Mouse (Mus musculus) ES-CJ7 (cell line): ENCODE measurements around the gene C730034F03Rik.
"Not testable (repeated sequence)": the region's sequence is repeated elsewhere in the genome, so short reads cannot be mapped to it uniquely, and the experiment has no call there.

Source experiments
- DNase-seq: peaks from one replicate; pipeline ENCODE4 v3.0.0; 2011; ENCODE audit warnings: low read depth, low spot score

Gene C730034F03Rik

GRCm38 (mm10) chr15:89429352-89430221 lies at the start of gene C730034F03Rik, which contains the start of the genes Gm44502 and Chkb:
TSS of gene C730034F03Rik (plus strand) at chr15:89429589.
TSS of gene Gm44502 (minus strand) at chr15:89429696.
TSS of gene Chkb (minus strand) at chr15:89429908.
- peak; percentile 88 for DNase-seq

- DNase-seq = no peak
Observed at GRCm38 (mm10) chr15:89384617-89385016, 44.8 kb upstream of the C730034F03Rik start, which contains the start of gene Klhdc7b. TSS of gene Klhdc7b (plus strand) at chr15:89384917.

- DNase-seq = no peak
Observed at GRCm38 (mm10) chr15:89387127-89387526, 42.3 kb upstream of the C730034F03Rik start.

GRCm38 (mm10) chr15:89390081-89390480 lies 39.3 kb upstream of the C730034F03Rik start:
- DNase-seq = no peak

GRCm38 (mm10) chr15:89396883-89397282 lies 32.5 kb upstream of the C730034F03Rik start:
- DNase-seq = no peak

GRCm38 (mm10) chr15:89398146-89398545 lies 31.2 kb upstream of the C730034F03Rik start:
- DNase-seq = no peak

- peak; percentile 32 for DNase-seq
Observed at GRCm38 (mm10) chr15:89399716-89400115, 29.7 kb upstream of the C730034F03Rik start.

- peak; percentile 65 for DNase-seq
Observed at GRCm38 (mm10) chr15:89402471-89402870, 26.9 kb upstream of the C730034F03Rik start.

- no peak for DNase-seq
Observed at GRCm38 (mm10) chr15:89404831-89405623, 24.4 kb upstream of the C730034F03Rik start.

- DNase-seq = peak; percentile 63
Observed at GRCm38 (mm10) chr15:89406691-89407090, 22.7 kb upstream of the C730034F03Rik start.

- peak; percentile 80 for DNase-seq
Observed at GRCm38 (mm10) chr15:89410118-89410517, 19.3 kb upstream of the C730034F03Rik start, which contains the start of gene Syce3. TSS of gene Syce3 (minus strand) at chr15:89410503.

- no peak for DNase-seq
Observed at GRCm38 (mm10) chr15:89415282-89415681, 14.1 kb upstream of the C730034F03Rik start.

- no peak for DNase-seq
Observed at GRCm38 (mm10) chr15:89421938-89422337, 7.5 kb upstream of the C730034F03Rik start.

GRCm38 (mm10) chr15:89424621-89425020 lies 4.8 kb upstream of the C730034F03Rik start:
- no peak for DNase-seq

GRCm38 (mm10) chr15:89425711-89426121 lies 3.7 kb upstream of the C730034F03Rik start, which contains the start of gene Cpt1b:
TSS of gene Cpt1b (minus strand) at chr15:89425863.
- peak; percentile 46 for DNase-seq

GRCm38 (mm10) chr15:89426716-89427115 lies 2.7 kb upstream of the C730034F03Rik start:
- DNase-seq = no peak

- no peak for DNase-seq
Observed at GRCm38 (mm10) chr15:89428136-89428790, 1.1 kb upstream of the C730034F03Rik start.

GRCm38 (mm10) chr15:89428821-89429351 lies 503 bp upstream of the C730034F03Rik start:
- DNase-seq = no peak

- no peak for DNase-seq
Observed at GRCm38 (mm10) chr15:89430341-89430740, 952 bp downstream of the C730034F03Rik start.

- not testable (repeated sequence) for DNase-seq
Observed at GRCm38 (mm10) chr15:89430771-89431170, 1.4 kb downstream of the C730034F03Rik start.

- no peak for DNase-seq
Observed at GRCm38 (mm10) chr15:89431271-89431670, 1.9 kb downstream of the C730034F03Rik start.
